Mouse (Mus musculus) ES-CJ7 (cell line): Measurements from ENCODE around the gene Pde10a.

Experiments
- DNase-seq: peaks from one replicate; pipeline ENCODE4 v3.0.0; 2011; ENCODE audit warnings: low read depth, low spot score

Pde10a gene

GRCm38 (mm10) chr17:8525225-8525721 is at the start of gene Pde10a:
Gene Pde10a, plus strand, starts transcription at chr17:8525372.
- no peak for DNase-seq

- DNase-seq = no peak
Observed at GRCm38 (mm10) chr17:8478554-8478953, 46.6 kb upstream of the Pde10a start.

- no peak for DNase-seq
Observed at GRCm38 (mm10) chr17:8479493-8480128, 45.6 kb upstream of the Pde10a start.

DNA sequence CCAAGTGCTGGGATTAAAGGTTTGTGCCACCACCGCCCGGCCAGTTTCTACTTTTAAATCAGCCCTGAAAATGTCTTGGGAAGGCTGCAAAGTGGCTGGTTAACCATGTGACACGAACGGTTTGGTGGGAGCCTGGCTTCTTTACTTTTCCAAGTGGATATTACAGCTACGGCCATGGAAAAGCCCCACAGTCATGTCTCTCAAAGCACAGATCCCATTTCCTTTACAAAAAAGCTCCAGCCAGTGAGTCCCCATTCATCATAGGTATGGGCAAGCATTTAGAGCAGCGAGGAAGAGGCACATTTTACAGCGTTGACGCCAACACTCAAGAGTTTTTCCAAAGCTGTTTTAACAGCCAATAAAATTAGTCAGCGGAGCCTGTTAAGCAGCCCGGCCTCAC is 43.4 kb upstream of the Pde10a start:
- DNase-seq = no peak

- DNase-seq = no peak
Observed at GRCm38 (mm10) chr17:8482876-8483275, 42.3 kb upstream of the Pde10a start.

DNA sequence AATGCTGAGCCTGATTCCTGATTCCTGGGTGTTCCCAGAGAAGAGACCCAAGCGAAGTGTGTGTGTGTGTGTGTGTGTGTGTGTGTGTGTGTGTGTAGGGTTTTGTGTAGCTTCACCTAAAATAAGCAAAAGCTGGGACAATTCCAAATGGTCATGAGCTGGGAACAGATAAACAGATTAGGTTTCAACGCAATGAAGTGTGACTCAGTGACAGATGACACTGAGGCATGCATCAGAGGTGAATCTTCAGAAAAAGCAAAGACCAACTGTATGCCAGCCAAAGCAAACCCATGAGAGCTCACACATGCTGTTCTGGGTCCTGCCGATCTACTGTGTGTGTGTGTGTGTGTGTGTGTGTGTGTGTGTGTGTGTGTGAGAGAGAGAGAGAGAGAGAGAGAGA is 40.9 kb upstream of the Pde10a start:
- DNase-seq = no peak

DNA sequence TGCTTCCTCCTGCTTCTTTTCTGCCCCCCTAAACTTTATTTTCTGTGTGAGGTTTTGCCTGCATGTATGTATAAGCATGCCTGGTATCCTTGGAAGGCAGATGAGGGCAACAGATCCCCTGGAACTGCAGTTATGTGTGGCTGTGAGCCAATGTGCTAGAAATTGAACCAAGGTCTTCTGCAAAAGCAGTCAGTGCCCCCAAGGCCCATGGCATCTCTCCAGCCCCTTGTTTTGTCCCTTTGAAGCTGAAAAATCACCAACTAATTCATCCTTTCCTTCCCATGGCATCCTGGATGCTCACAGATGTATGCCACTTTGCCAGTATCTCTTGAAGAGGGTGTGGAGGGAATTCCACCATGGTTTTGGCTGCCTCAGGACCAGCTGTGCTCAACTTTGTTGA is 40.0 kb upstream of the Pde10a start:
- DNase-seq = no peak

DNA sequence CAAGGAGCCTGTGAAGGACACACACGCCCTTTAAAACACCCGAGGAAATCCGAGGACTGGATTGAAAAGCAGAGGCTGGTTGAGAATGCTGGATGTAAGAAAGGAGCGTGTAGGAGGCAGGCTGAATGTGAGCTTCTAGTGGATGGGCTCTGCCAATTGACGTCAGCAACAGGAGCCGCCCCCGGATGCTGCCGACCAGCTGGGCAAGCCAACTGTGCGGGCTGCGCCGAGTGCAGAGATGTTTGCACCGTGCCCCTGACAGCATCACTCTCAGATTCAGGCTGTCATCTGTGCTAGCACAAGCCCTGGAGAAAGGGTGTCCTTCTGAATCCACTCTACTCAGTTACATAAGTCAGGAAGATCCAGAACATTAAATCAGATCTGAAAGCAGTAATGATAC is 37.3 kb upstream of the Pde10a start:
- DNase-seq = peak; percentile 10

- no peak for DNase-seq
Observed at GRCm38 (mm10) chr17:8490971-8491370, 34.2 kb upstream of the Pde10a start.

DNA sequence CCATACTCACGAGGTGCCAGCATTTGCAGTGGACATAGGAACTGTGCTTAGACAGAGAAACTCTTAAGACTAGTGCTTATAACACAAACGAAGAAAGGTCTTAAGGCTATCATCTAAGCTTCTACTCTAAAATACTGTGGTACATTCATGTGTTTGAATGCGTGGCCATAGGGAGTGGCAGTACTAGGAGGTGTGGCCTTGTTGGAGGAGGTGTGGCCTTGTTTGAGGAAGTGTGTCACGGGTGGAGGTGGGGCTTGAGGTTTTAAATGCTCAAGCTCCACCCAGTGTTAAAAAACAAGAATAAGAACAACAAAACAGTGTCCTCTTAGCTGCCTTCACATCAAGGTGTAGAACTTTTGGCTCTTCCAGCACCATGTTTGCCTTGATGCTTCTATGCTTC is 31.7 kb upstream of the Pde10a start:
- DNase-seq = peak; percentile 6

- DNase-seq = no peak
Observed at GRCm38 (mm10) chr17:8498151-8498550, 27.0 kb upstream of the Pde10a start.

GRCm38 (mm10) chr17:8498655-8499054 is 26.5 kb upstream of the Pde10a start:
- no peak for DNase-seq

DNA sequence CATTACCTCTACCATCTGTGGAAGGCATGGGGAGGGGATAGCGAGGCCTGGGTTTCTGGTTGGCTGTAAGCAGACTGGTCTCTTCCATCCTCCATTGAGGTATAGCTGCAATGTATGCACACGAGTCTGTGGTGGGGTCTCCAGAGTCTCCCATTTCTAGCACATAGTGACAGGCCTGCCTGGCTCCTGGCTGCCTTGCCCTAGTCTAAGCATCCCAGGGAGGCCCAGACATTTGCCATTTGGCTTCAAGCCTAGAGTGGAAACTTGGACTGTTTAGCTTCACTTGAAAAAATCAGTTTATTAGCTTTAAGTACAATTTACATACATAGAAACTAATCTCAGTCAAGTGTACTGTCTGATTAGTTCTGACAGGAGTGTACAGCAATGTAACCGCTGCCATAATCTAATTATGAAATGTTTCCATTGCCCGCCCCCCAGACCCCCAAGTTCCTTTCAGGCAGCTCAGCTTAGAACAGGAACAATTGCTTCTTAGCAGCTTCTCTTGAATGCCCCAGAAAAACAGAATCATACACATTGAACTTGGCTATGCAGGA is 25.5 kb upstream of the Pde10a start:
- no peak for DNase-seq

DNA sequence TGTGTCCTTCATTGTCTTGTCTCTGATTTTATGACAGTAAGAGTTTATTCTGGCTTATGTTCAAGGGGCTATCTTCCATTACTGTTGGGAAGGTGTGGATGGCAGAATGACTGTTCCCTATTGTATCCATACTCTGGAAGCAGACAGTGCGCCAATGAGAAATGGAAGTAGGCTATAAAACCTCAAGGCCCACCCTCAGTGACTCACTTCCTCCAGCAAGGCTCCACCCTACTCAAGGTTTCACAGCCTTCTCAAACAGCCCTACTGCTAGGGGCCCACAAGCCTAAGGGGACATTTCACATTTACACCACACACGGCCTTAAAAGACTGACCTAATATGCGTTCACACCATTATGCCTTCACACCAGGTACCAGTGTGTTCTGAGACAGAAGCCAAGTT is 20.8 kb upstream of the Pde10a start:
- no peak for DNase-seq

GRCm38 (mm10) chr17:8505669-8506426 is 19.3 kb upstream of the Pde10a start:
- DNase-seq = peak; percentile 68

GRCm38 (mm10) chr17:8506726-8507125 is 18.4 kb upstream of the Pde10a start:
- DNase-seq = no peak

DNA sequence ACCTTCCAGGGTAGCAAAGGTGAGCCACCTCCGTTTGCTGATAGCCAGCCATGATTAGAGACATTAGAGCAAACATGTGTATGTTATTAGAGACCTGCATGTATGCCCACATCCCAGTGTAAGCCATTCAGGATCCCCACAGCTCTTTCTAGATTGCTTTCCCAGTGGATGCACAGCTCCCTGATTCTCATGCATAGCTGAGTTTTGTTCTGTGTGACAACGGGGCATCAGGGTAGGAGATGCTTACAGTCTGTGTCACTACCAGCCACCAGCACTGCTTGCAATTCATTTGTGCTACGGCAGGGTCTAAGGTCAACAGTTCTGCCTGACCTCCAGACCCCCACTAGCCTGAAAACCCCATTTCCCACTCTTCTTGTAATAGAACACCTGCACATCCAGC is 17.5 kb upstream of the Pde10a start:
- no peak for DNase-seq

GRCm38 (mm10) chr17:8508305-8509141 is 16.6 kb upstream of the Pde10a start:
- DNase-seq = no peak

- DNase-seq = no peak
Observed at GRCm38 (mm10) chr17:8516006-8516405, 9.2 kb upstream of the Pde10a start.

- no peak for DNase-seq
Observed at GRCm38 (mm10) chr17:8523986-8524385, 1.2 kb upstream of the Pde10a start.

DNA sequence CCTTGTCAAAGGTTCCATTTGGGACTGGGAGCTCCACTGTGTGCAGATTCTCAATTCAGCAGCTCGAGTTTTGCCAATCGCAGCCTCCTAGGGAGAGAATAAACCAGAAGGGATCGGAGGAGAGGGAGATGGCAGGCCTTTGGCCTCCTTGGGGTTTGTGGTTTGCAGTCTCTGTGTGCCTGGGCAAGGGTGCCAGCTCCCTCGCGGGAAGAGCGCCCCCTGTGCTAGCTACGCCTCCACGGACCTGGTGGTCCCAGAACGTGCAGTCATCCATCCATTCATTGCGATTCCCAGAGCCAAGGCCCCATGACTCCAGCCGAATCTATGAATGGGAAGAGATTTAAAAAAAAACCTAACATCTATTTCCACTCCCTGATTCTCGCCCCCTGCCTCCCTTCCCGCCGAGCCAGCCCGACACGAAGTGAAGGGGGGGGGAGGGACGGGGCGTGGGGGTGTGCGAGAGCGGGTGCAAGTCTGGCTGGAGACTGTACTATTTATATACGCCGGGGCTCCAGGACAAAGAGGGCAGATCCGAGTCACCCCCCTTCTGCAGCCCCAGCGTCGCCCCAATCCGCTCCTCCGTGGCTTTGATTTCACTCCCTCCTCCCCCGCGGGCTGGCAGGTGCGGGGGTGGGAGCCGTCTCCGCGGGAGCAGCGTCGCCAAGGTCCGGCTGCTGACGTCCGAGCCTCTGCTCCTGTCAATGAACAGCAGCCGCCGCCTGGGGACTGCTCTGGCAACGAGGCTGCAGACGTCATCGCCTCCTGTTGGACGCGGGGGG is 596 bp upstream of the Pde10a start:
- DNase-seq = peak; percentile 33
